Mouse (Mus musculus) erythroblast, embryonic 14.5 days (primary cell): Measurements from ENCODE around the gene Nid2. TPM values are rescaled to one million over a fixed set of nuclear protein-coding genes. Genes with fewer than 3 reads are reported as not detected.

Experiments used
- H3K27me3 ChIP-seq: 2 replicates; pipeline ENCODE4 v1.6.1; 2012; ENCODE audit warnings: inconsistent platforms; ENCODE audit not compliant: control insufficient read depth
- H3K36me3 ChIP-seq: 2 replicates; pipeline ENCODE4 v1.6.1; 2012; ENCODE audit warnings: mild to moderate bottlenecking, inconsistent platforms; ENCODE audit not compliant: control insufficient read depth
- H3K4me1 ChIP-seq: 2 replicates; pipeline ENCODE4 v1.6.1; 2012; ENCODE audit warnings: inconsistent platforms; ENCODE audit not compliant: control insufficient read depth
- H3K4me3 ChIP-seq: replicated peaks from 2 replicates; pipeline ENCODE3; 2012; ENCODE audit warnings: moderate library complexity, mild to moderate bottlenecking, inconsistent platforms
- H3K9me3 ChIP-seq: 2 replicates; pipeline ENCODE4 v1.6.1; 2012; ENCODE audit warnings: low read length, inconsistent platforms, mixed read lengths; ENCODE audit not compliant: control insufficient read depth
- GATA1 ChIP-seq: IDR thresholded peaks from 2 replicates; pipeline ENCODE4 v1.6.1; 2012; ENCODE audit warnings: low read length, inconsistent platforms, mixed read lengths
- TAL1 ChIP-seq: IDR thresholded peaks from 3 replicates; pipeline ENCODE4 v1.6.1; 2012; ENCODE audit warnings: low read length, inconsistent platforms, mixed read lengths
- polyA plus RNA-seq: library from polyadenylated mRNA; stranded (reverse); fragments of >175 nt; gene quantifications from 2 replicates; pipeline ENCODE4 v1.2.3, GENCODE M21; 2012

Gene Nid2
- polyA plus RNA-seq, 1 experiment, result 0.07 TPM

DNA sequence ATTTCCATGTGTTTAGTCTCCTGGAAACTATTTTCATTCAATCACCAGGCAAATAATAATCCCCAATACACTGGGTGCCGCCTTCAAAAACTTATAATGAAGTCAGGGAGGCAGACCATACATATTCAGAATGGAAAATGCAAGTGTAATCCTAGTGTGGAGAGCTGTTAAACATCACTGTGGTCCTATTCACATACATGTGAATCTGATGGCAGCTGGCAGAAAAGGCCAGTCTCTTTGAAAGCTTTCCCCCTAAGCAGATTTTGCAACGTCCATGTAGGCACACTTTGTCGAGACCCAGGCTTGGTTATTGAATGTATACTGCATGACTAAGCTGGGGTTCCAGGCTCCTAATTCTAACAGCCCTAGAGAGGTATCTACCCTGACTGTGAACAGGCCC is 32.0 kb upstream of the Nid2 start:
- Histone ChIP-seq H3K4me1 (no peaks in the 10 kb centered on the region), H3K4me3 (no peak overlapping the region), H3K9me3 (no peaks in the 10 kb centered on the region), H3K27me3 (no peaks in the 10 kb centered on the region), H3K36me3 (no peaks in the 10 kb centered on the region)
- TF ChIP-seq GATA1 (no peak), TAL1 (no peak)

GRCm38 (mm10) chr14:19720044-19720611 is 30.9 kb upstream of the Nid2 start:
- Histone ChIP-seq H3K4me3 (no peak overlapping the region), H3K4me1 (no peaks in the 10 kb centered on the region), H3K27me3 (no peaks in the 10 kb centered on the region), H3K9me3 (no peaks in the 10 kb centered on the region), H3K36me3 (no peaks in the 10 kb centered on the region)
- TF ChIP-seq GATA1, result no peak
- TF ChIP-seq TAL1, result no peak

GRCm38 (mm10) chr14:19728278-19728677 is 22.8 kb upstream of the Nid2 start:
- TF ChIP-seq GATA1, result no peak
- no peak for TF ChIP-seq TAL1
- Histone ChIP-seq H3K4me1 (no peaks in the 10 kb centered on the region), H3K27me3 (no peaks in the 10 kb centered on the region)

DNA sequence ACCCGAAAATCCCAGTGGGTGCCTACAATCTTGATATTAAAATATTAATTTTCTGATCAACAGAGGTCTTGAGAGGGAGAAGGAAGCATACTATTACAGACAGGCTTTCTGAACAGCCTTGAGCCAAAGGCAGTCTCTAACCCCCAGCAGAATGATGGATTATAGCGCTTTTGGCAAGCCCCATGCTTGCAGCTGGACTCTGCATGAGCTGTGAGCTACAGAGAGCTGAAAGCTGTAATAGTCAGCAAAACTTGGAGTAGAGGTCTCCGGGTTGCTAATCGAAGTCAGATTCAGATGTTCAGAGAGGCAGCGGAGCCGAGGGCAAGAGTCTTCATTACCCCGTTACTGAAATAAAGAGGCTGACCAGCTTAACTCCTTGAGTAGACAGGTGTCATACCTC is 22.3 kb upstream of the Nid2 start:
- no peaks in the 10 kb centered on the region; the same call in 1 of the 2 replicates for H3K36me3 ChIP-seq
- no peaks in the 10 kb centered on the region for H3K9me3 ChIP-seq
- no peaks in the 10 kb centered on the region for H3K4me1 ChIP-seq
- TF ChIP-seq GATA1 (no peak), TAL1 (no peak)
- H3K4me3 ChIP-seq, result no peak overlapping the region
- no peaks in the 10 kb centered on the region for H3K27me3 ChIP-seq

More at GRCm38 (mm10) chr14:19728278-19728677, 22.8 kb upstream of the Nid2 start:
- H3K9me3 ChIP-seq, result no peaks in the 10 kb centered on the region
- no peaks in the 10 kb centered on the region; the same call in 1 of the 2 replicates for H3K36me3 ChIP-seq
- no peak overlapping the region for H3K4me3 ChIP-seq

- H3K9me3 ChIP-seq, result no peaks in the 10 kb centered on the region
- no peaks in the 10 kb centered on the region for H3K4me1 ChIP-seq
- no peaks in the 10 kb centered on the region for H3K27me3 ChIP-seq
- no peak overlapping the region for H3K4me3 ChIP-seq
- TF ChIP-seq GATA1 (no peak), TAL1 (no peak)
- no peaks in the 10 kb centered on the region; the same call in 1 of the 2 replicates for H3K36me3 ChIP-seq
Measured at GRCm38 (mm10) chr14:19732097-19732496, 19.0 kb upstream of the Nid2 start.

GRCm38 (mm10) chr14:19733490-19734282 is 17.4 kb upstream of the Nid2 start:
- TF ChIP-seq TAL1 (no peak), GATA1 (no peak)
- H3K36me3 ChIP-seq, result no peaks in the 10 kb centered on the region; the same call in 1 of the 2 replicates
- no peaks in the 10 kb centered on the region for H3K9me3 ChIP-seq
- no peaks in the 10 kb centered on the region for H3K4me1 ChIP-seq
- no peaks in the 10 kb centered on the region for H3K27me3 ChIP-seq
- H3K4me3 ChIP-seq, result no peak overlapping the region

GRCm38 (mm10) chr14:19735303-19735702 is 15.8 kb upstream of the Nid2 start:
- Histone ChIP-seq H3K4me1 (no peaks in the 10 kb centered on the region), H3K9me3 (no peaks in the 10 kb centered on the region), H3K27me3 (no peaks in the 10 kb centered on the region), H3K4me3 (no peak overlapping the region), H3K36me3 (no peaks in the 10 kb centered on the region; the same call in 1 of the 2 replicates)
- no peak for TF ChIP-seq TAL1
- TF ChIP-seq GATA1, result no peak

DNA sequence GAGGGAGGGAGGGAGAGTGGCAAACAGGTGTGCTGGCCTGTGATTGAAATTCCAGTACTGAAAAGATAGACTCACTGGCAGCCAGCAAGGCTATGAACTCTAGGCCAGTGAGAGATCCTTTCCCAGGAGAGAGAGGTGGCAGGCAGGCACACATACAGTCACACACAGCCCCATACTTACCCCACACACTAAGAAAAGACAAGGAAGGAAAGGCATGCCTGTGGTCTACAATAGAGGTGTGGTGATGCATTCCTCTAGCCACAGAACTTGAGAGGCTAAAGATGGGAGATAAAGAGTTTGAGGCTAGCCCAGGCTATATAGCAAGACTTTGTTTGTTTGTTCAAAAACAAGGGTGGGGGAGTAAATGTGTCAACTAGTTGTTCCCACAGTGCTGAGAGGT is 13.5 kb upstream of the Nid2 start:
- Histone ChIP-seq H3K27me3 (no peaks in the 10 kb centered on the region), H3K4me3 (no peak overlapping the region), H3K4me1 (no peaks in the 10 kb centered on the region), H3K9me3 (no peaks in the 10 kb centered on the region), H3K36me3 (no peaks in the 10 kb centered on the region)
- TF ChIP-seq GATA1 (no peak), TAL1 (no peak)

GRCm38 (mm10) chr14:19738094-19738843 is 12.8 kb upstream of the Nid2 start:
- Histone ChIP-seq H3K27me3 (no peaks in the 10 kb centered on the region), H3K36me3 (no peaks in the 10 kb centered on the region), H3K4me3 (no peak overlapping the region), H3K4me1 (no peaks in the 10 kb centered on the region), H3K9me3 (no peaks in the 10 kb centered on the region)
- TF ChIP-seq TAL1, result no peak
- no peak for TF ChIP-seq GATA1
